In genomic region chr2:131242929-131243328, GRCm38 (mm10) we compare ENCODE assay signal across 1 mouse cellular context.
TF ChIP-seq lines count a peak whose summit lies in the region.

No protein-coding gene starts in this region.

TF ChIP-seq in MEL, 35 proteins besides CTCF, POLR2A, EP300 and RAD21 (continued from another document):
- TF ChIP-seq TCF12 (IDR thresholded peaks at IDR 0.05; ENCODE audit: low read depth, low read length): peak; percentile 87
- TF ChIP-seq ETS1 (IDR thresholded peaks at IDR 0.05; ENCODE audit: low read depth, low read length): peak; percentile 63
- TF ChIP-seq TAL1 (IDR thresholded peaks at IDR 0.05; ENCODE audit: low read length): peak; percentile 51; the same call in 1 of the 2 replicates
- no peak for TF ChIP-seq MEF2A (IDR thresholded peaks at IDR 0.05; ENCODE audit: extremely low read depth, insufficient replicate concordance, low read depth, low read length, poor library complexity, severe bottlenecking)
- TF ChIP-seq NRF1 (IDR thresholded peaks at IDR 0.05; ENCODE audit: insufficient read depth, low read depth, low read length, poor library complexity, severe bottlenecking): no peak
- peak; percentile 5; the same call in 1 of the 2 replicates for TF ChIP-seq MXI1 (IDR thresholded peaks at IDR 0.05; ENCODE audit: low read depth, low read length)
- TF ChIP-seq MAX (IDR thresholded peaks at IDR 0.05; ENCODE audit: low read length): no peak
- peak; percentile 63; the same call in 1 of the 2 replicates for TF ChIP-seq GATA1 (IDR thresholded peaks at IDR 0.05; ENCODE audit: low read depth, low read length)
- TF ChIP-seq RCOR1 (IDR thresholded peaks at IDR 0.05; ENCODE audit: low read depth, low read length): peak; percentile 54; the same call in 1 of the 2 replicates
